Mouse (Mus musculus) adrenal gland, adult 2 months (tissue): Measurements from ENCODE around the gene Deaf1. TPM values are rescaled to one million over a fixed set of nuclear protein-coding genes. Genes with fewer than 3 reads are reported as not detected.
"Not testable (repeated sequence)": the region's sequence is repeated elsewhere in the genome, so short reads cannot be mapped to it uniquely, and the experiment has no call there.

Experiments used
- DNase-seq: peaks from one replicate; pipeline ENCODE4 v3.0.0; 2021
- polyA plus RNA-seq: library from polyadenylated mRNA; depleted of rRNA; stranded (reverse); fragments of >200 nt; gene quantifications from 2 replicates; pipeline ENCODE4 v1.2.3, GENCODE M21; 2012; rRNA removed
- total RNA-seq, 2 experiments: library from RNA; stranded (reverse); gene quantifications; 2 replicates each; pipeline ENCODE4 v1.2.3; 2021

Deaf1 gene
- total and polyA plus RNA-seq, 3 experiments: 27.8 to 34.4 (median 30.5) TPM

GRCm38 (mm10) chr7:141264041-141264700 lies 63.3 kb downstream of the Deaf1 start:
- no peak for DNase-seq

- no peak for DNase-seq
Observed at GRCm38 (mm10) chr7:141263640-141264039, 63.9 kb downstream of the Deaf1 start.

DNA sequence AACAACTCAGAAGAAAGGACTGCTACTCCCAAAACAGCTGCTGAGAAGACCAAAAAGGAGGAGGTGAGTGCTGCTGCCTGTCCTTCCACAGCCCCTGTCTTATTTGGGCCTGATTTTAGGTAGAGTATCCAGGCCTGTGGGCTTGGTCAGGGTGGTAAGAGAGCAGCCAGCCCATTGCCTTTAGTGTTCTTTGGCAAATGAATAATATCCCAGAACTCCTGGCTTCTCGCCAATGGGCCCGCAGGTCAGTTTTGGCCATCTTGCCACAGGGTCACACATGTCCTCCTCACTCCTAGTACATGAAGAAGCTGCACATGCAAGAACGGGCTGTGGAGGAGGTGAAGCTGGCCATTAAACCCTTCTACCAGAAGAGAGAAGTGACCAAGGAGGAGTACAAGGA lies 66.0 kb downstream of the Deaf1 start:
- DNase-seq: no peak

GRCm38 (mm10) chr7:141256159-141256558 lies 71.3 kb downstream of the Deaf1 start:
- no peak for DNase-seq

- not testable (repeated sequence) for DNase-seq
Observed at GRCm38 (mm10) chr7:141250486-141250885, 77.0 kb downstream of the Deaf1 start.

Other genes with a start within 250 kb of the Deaf1 start
- 1 to 10 TPM in 1 of 2 experiments, under 1 TPM in 1; 0.89 to 1.5 TPM for gene Pkp3, start 249.5 kb downstream of the Deaf1 start, total RNA-seq
- gene Pkp3, start 249.5 kb downstream of the Deaf1 start, polyA plus RNA-seq: 0.68 and 1.4 TPM in 2 replicates
- gene Sigirr, start 227.1 kb downstream of the Deaf1 start, total RNA-seq: 1 to 10 TPM; 2.8 to 5.3 TPM
- gene Sigirr, start 227.1 kb downstream of the Deaf1 start, polyA plus RNA-seq: 6.7 and 8.7 TPM in 2 replicates
- under 1 TPM in 1 of 2 experiments, not detected in 1; 0.17 TPM for gene Ano9, start 209.9 kb downstream of the Deaf1 start, total RNA-seq
- 0.17 and 0.25 TPM in 2 replicates for gene Ano9, start 209.9 kb downstream of the Deaf1 start, polyA plus RNA-seq
- gene Ptdss2, start 205.3 kb downstream of the Deaf1 start, total RNA-seq: 10 to 100 TPM; 27.7 to 37.9 TPM
- gene Ptdss2, start 205.3 kb downstream of the Deaf1 start, polyA plus RNA-seq: 38.2 and 41.7 TPM in 2 replicates
- 100 to 1,000 TPM; 301 to 302 TPM for gene Rnh1, start 154.8 kb downstream of the Deaf1 start, total RNA-seq
- 214 and 394 TPM in 2 replicates for gene Rnh1, start 154.8 kb downstream of the Deaf1 start, polyA plus RNA-seq
- gene Hras, start 133.7 kb downstream of the Deaf1 start, total RNA-seq: 10 to 100 TPM; 65.5 to 99.1 TPM
- 41.8 and 47.1 TPM in 2 replicates for gene Hras, start 133.7 kb downstream of the Deaf1 start, polyA plus RNA-seq
- gene Lrrc56, start 133.5 kb downstream of the Deaf1 start, total RNA-seq: 1 to 10 TPM; 6.3 to 8.0 TPM
- gene Lrrc56, start 133.5 kb downstream of the Deaf1 start, polyA plus RNA-seq: 8.0 and 8.7 TPM in 2 replicates
- under 1 TPM; 0.17 TPM for gene Lmntd2, start 113.6 kb downstream of the Deaf1 start, total RNA-seq
- gene Lmntd2, start 113.6 kb downstream of the Deaf1 start, polyA plus RNA-seq: 0.81 and 1.2 TPM in 2 replicates
- gene Rassf7, start 111.8 kb downstream of the Deaf1 start, total RNA-seq: 1 to 10 TPM; 2.0 to 6.0 TPM
- gene Rassf7, start 111.8 kb downstream of the Deaf1 start, polyA plus RNA-seq: 14.1 and 18.1 TPM in 2 replicates
- 10 to 100 TPM; 61.0 to 64.5 TPM for gene Phrf1, start 98.9 kb downstream of the Deaf1 start, total RNA-seq
- gene Phrf1, start 98.9 kb downstream of the Deaf1 start, polyA plus RNA-seq: 23.5 and 33.7 TPM in 2 replicates
- gene Irf7, start 61.2 kb downstream of the Deaf1 start, total RNA-seq: 10 to 100 TPM in 1 of 2 experiments, 1 to 10 TPM in 1; 7.4 to 12.2 TPM
- gene Irf7, start 61.2 kb downstream of the Deaf1 start, polyA plus RNA-seq: 155 and 171 TPM in 2 replicates
- 10 to 100 TPM in 1 of 2 experiments, 1 to 10 TPM in 1; 1.9 to 17.1 TPM for gene Cdhr5, start 50.9 kb downstream of the Deaf1 start, total RNA-seq
- gene Cdhr5, start 50.9 kb downstream of the Deaf1 start, polyA plus RNA-seq: 9.0 and 18.5 TPM in 2 replicates
- not detected for gene Sct, start 48.6 kb downstream of the Deaf1 start, total RNA-seq
- gene Sct, start 48.6 kb downstream of the Deaf1 start, polyA plus RNA-seq: 0.93 and 1.2 TPM in 2 replicates
- gene Drd4, start 35.7 kb downstream of the Deaf1 start, total RNA-seq: under 1 TPM in 1 of 2 experiments, not detected in 1; 0.31 TPM
- gene Drd4, start 35.7 kb downstream of the Deaf1 start, polyA plus RNA-seq: 0.62 and 12.1 TPM in 2 replicates
- gene Tmem80, start within 50 bp of the Deaf1 start, total RNA-seq: 10 to 100 TPM; 26.9 to 34.8 TPM
- 32.7 and 33.5 TPM in 2 replicates for gene Tmem80, start within 50 bp of the Deaf1 start, polyA plus RNA-seq
- gene Eps8l2, start 11.2 kb upstream of the Deaf1 start, total RNA-seq: 1 to 10 TPM; 2.7 to 3.0 TPM
- gene Eps8l2, start 11.2 kb upstream of the Deaf1 start, polyA plus RNA-seq: 2.6 and 3.8 TPM in 2 replicates
- gene Taldo1, start 64.5 kb upstream of the Deaf1 start, total RNA-seq: 100 to 1,000 TPM; 640 to 700 TPM
- gene Taldo1, start 64.5 kb upstream of the Deaf1 start, polyA plus RNA-seq: 260 and 309 TPM in 2 replicates
- gene Gatd1, start 86.4 kb upstream of the Deaf1 start, total RNA-seq: 10 to 100 TPM; 29.7 to 41.1 TPM
- 49.5 and 58.2 TPM in 2 replicates for gene Gatd1, start 86.4 kb upstream of the Deaf1 start, polyA plus RNA-seq
- 1 to 10 TPM; 1.6 to 2.8 TPM for gene Cend1, start 101.8 kb upstream of the Deaf1 start, total RNA-seq
- gene Cend1, start 101.8 kb upstream of the Deaf1 start, polyA plus RNA-seq: 1.00 and 1.2 TPM in 2 replicates
- 100 to 1,000 TPM; 125 to 172 TPM for gene Slc25a22, start 110.2 kb upstream of the Deaf1 start, total RNA-seq
- 234 and 236 TPM in 2 replicates for gene Slc25a22, start 110.2 kb upstream of the Deaf1 start, polyA plus RNA-seq
- gene Pidd1, start 116.3 kb upstream of the Deaf1 start, total RNA-seq: 1 to 10 TPM; 1.4 to 1.5 TPM
- gene Pidd1, start 116.3 kb upstream of the Deaf1 start, polyA plus RNA-seq: 9.2 and 11.2 TPM in 2 replicates
- gene Rplp2, start 119.7 kb upstream of the Deaf1 start, total RNA-seq: 1,000 to 10,000 TPM in 1 of 2 experiments, 100 to 1,000 TPM in 1; 577 to 1,228 TPM
- gene Rplp2, start 119.7 kb upstream of the Deaf1 start, polyA plus RNA-seq: 207 and 254 TPM in 2 replicates
- gene Pnpla2, start 127.5 kb upstream of the Deaf1 start, total RNA-seq: 1,000 to 10,000 TPM in 1 of 2 experiments, 100 to 1,000 TPM in 1; 905 to 1,265 TPM
- gene Pnpla2, start 127.5 kb upstream of the Deaf1 start, polyA plus RNA-seq: 1,146 and 1,725 TPM in 2 replicates
- 10 to 100 TPM; 10.3 to 12.4 TPM for gene Cracr2b, start 133.4 kb upstream of the Deaf1 start, total RNA-seq
- gene Cracr2b, start 133.4 kb upstream of the Deaf1 start, polyA plus RNA-seq: 42.0 and 54.5 TPM in 2 replicates
- 100 to 1,000 TPM; 325 to 452 TPM for gene Cd151, start 139.7 kb upstream of the Deaf1 start, total RNA-seq
- gene Cd151, start 139.7 kb upstream of the Deaf1 start, polyA plus RNA-seq: 899 and 918 TPM in 2 replicates
- gene Polr2l, start 147.4 kb upstream of the Deaf1 start, total RNA-seq: 100 to 1,000 TPM in 1 of 2 experiments, 10 to 100 TPM in 1; 84.4 to 140 TPM
- gene Polr2l, start 147.4 kb upstream of the Deaf1 start, polyA plus RNA-seq: 68.5 and 71.0 TPM in 2 replicates
- 100 to 1,000 TPM in 1 of 2 experiments, 10 to 100 TPM in 1; 47.8 to 125 TPM for gene Tspan4, start 147.6 kb upstream of the Deaf1 start, total RNA-seq
- gene Tspan4, start 147.6 kb upstream of the Deaf1 start, polyA plus RNA-seq: 227 and 256 TPM in 2 replicates
- 10 to 100 TPM; 50.7 to 69.2 TPM for gene Chid1, start 212.2 kb upstream of the Deaf1 start, total RNA-seq
- 34.7 and 37.4 TPM in 2 replicates for gene Chid1, start 212.2 kb upstream of the Deaf1 start, polyA plus RNA-seq
- 10 to 100 TPM; 51.3 to 70.1 TPM for gene Ap2a2, start 234.5 kb upstream of the Deaf1 start, total RNA-seq
- gene Ap2a2, start 234.5 kb upstream of the Deaf1 start, polyA plus RNA-seq: 33.8 and 36.4 TPM in 2 replicates